Mouse (Mus musculus) embryo, embryonic 9.5 days (tissue): ENCODE data around the gene Tcl1b5.
"Not testable (repeated sequence)": the region's sequence is repeated elsewhere in the genome, so short reads cannot be mapped to it uniquely, and the experiment has no call there.

Experiments
- DNase-seq: peaks from one replicate; pipeline ENCODE4 v3.0.0-alpha.2; 2017; ENCODE audit errors: extremely low spot score

Gene Tcl1b5

DNA sequence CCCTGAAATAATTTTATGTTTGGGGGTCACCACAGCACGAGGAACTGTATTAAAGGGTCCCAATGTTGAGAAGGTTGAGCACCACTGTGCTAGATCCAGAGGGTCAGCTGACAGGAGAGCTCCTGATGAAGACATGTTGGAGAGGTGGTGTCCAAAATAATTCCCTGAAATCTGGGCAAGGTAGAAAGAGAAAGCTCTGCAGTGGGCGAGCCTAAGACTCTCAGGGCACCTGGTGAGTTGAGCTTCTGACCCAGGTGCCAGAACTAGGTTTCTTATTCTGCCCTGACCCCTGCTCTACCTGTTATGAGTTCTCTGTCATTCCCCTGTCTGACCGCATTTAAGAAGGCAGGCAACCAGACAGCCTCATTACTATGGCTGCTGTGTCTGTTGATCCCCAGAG is at the start of gene Tcl1b5:
Gene Tcl1b5, plus strand, starts transcription at position 301 of the 400 bp plus-strand sequence.
- DNase-seq, result not testable (repeated sequence)

DNA sequence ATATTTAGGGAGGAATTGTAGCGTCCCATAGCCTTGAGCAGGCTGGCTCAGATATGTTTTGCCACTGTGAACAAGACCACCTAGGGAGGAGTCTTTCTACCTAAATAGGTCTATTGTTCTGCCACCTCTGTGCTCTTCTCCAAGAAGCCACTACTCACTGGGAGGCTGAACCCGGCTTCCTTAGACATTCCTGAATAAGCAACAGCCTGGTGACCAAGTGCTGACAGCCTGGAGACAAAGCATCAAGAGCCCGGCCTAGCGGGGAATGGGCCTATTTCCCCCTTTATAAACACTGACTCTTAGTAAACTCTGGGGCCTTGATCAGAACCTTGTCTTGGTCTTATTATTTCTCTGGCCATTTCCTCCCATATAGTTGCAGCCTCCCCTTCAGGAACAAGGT is 49.6 kb upstream of the Tcl1b5 start:
- DNase-seq, result no peak

DNA sequence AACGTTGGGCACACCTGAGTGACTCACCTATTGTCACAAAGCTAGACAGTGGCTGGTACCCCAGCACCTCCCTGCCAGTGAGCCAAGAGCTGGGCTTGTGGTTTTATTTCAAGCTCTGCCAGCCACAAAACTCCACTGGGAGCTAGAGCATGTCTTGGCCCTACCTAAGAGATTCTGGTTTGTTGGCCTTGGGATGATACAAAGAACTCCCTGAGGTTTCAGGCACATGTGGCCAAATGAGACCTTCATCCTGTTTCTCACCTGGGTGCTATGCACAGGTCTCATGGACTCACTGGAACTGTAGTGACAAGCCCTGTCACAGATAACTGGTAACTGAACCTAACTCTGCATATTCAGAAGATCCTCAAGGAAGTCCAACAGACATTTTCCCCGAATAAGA is 48.5 kb upstream of the Tcl1b5 start:
- DNase-seq, result no peak

DNA sequence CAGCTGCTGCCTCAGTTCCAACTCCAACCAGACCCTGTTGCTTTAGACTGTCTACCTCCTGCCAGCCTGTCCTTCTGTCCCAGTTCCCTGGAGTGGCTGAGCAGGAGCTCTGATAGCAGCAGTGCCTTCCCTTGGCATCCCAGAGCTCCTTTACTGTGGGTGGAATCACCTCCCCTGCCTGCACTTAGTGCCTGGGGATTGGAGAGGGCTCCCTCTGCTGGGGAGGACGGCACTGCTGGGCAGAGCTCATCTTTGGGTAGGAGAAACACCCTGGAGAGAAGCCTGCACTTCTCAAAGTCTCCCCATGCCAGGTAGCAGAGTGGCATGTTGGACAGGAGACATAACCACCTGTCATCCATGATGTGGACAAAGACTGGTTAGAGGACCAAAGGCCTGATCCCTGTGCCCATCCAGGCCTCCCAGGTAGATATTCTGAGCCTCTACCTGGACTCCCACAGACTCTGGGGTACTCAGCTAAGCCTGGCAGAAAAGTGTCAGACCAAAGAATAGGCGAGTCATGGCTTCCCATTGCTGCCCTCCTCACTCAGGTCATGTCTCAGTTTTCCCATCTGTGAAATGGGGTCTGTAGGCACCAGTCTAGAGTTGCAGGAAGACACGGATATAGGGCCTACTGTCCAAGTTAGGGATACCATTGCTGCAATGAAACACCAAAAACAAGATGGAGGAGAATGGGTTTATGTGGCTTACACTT is 46.5 kb upstream of the Tcl1b5 start:
- DNase-seq, result not testable (repeated sequence)

DNA sequence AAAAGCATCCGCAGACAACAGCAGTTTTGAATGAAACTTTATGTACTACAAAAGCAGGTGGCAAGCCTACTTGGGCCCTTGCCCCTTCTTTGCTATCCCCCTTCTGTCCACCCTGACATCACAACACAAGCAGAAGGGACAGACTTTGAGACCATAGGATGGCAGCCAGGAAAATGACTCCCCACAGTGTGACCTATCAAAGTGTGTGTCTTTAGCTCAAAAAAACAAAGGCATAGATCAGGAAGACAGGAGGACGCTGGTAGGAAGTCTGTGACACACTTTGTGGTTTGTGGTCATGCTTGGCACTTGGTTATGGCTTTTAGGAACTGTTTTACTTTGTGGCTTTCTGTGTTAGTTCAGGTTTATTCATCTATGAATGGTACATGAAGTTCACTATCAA is 42.0 kb upstream of the Tcl1b5 start:
- DNase-seq, result not testable (repeated sequence)

GRCm38 (mm10) chr12:105134826-105135225 is 41.3 kb upstream of the Tcl1b5 start:
- DNase-seq, result not testable (repeated sequence)

- DNase-seq, result not testable (repeated sequence)
These were observed 38.4 kb upstream of the Tcl1b5 start for GRCm38 (mm10) chr12:105137729-105138128.

- DNase-seq, result no peak
These were observed 33.0 kb upstream of the Tcl1b5 start for GRCm38 (mm10) chr12:105143096-105143495.

DNA sequence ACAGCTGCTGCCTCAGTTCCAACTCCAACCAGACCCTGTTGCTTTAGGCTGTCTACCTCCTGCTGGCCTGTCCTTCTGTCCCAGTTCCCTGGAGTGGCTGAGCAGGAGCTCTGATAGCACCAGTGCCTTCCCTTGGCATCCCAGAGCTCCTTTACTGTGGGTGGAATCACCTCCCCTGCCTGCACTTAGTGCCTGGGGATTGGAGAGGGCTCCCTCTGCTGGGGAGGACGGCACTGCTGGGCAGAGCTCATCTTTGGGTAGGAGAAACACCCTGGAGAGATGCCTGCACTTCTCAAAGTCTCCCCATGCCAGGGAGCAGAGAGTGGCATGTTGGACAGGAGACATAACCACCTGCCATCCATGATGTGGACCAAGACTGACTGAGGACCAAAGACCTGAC is 31.2 kb upstream of the Tcl1b5 start:
- not testable (repeated sequence) for DNase-seq

DNA sequence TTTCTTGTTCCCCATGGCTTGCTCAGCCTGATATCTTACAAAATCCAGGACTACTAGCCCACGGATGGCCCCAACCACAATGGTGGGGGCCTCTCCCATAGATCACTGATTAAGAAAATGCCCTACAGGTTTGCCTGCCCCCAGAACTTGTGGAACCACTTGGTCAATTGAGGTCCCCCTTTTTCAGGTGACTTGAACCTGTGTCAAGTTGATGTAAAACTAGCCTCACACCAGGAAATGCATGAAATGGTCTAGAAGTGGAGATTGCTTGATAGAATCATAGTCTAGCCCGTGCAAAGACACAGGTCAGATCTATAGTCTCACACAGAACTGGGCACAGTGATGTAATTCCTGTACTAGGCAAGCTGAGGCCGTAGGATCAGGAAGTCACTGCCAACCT is 30.4 kb upstream of the Tcl1b5 start, which contains the start of gene Tcl1b2:
Gene Tcl1b2, plus strand, starts transcription at position 301 of the 400 bp plus-strand sequence.
- DNase-seq, result no peak

GRCm38 (mm10) chr12:105155286-105155685 is 20.9 kb upstream of the Tcl1b5 start:
- DNase-seq, result not testable (repeated sequence)

DNA sequence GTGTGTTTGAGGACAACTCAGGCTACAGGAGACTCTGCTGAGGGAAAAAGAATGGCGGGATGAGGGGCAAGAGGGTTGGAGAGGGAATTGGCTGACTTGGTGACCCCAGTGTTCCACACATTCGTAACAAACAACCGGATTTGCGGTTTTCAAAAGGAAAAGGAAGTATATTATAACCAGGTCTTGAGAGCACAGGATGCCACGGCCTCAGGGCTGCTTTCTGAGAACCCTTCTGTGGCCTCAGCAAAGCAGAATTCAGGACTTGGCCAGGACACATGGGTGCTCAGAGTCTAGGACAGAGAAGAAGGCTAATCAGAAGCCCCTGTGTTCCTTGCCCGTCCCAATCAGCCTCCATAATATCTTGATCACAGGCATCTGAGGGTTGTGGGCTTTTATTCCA is 17.3 kb upstream of the Tcl1b5 start:
- DNase-seq, result no peak

DNA sequence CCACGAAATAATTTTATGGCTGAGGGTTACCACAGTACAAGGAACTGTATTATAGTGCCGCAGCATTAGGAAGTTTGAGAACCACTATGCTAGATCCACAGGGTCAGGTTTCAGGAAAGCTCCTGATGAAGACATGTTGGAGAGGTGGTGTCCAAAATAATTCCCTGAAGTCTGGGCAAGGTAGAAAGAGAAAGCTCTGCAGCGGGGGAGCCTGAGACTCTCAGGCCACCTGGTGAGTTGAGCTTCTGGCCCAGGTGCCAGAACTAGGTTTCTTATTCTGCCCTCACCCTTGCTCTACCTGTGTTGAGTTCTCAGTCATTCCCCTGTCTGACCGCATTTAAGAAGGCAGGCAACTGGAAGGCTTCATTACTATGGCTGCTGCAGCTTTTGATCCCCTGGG is 16.8 kb upstream of the Tcl1b5 start, which contains the start of gene Tcl1b1:
Gene Tcl1b1, plus strand, starts transcription at position 301 of the 400 bp plus-strand sequence.
- no peak for DNase-seq

DNA sequence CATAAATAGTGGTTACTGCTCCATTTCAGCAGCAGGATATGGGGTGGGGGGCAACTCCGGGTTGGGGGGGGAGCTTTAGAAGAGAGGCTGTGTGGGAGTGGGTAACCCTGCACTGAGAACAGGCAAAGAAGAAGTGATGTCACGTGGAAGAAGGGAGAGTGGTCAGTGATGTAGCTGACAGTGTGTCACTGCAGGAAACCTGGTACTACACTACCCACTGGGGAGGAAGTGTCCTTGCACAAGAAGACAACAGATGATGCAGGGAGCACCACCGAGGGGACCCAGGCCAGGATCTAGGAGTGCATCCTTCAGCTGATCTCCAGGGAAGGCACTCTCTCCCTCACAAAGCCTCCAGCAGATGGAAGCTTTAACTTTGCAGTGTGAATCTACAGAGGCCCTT is 9.4 kb upstream of the Tcl1b5 start:
- no peak for DNase-seq

- no peak for DNase-seq
These were observed 2.8 kb upstream of the Tcl1b5 start for GRCm38 (mm10) chr12:105173366-105173765.

DNA sequence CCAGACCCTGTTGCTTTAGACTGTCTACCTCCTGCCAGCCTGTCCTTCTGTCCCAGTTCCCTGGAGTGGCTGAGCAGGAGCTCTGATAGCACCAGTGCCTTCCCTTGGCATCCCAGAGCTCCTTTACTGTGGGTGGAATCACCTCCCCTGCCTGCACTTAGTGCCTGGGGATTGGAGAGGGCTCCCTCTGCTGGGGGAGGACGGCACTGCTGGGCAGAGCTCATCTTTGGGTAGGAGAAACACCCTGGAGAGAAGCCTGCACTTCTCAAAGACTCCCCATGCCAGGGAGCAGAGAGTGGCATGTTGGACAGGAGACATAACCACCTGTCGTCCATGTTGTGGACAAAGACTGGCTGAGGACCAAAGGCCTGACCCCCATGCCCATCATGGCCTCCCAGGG is 1.8 kb upstream of the Tcl1b5 start:
- DNase-seq, result not testable (repeated sequence)

DNA sequence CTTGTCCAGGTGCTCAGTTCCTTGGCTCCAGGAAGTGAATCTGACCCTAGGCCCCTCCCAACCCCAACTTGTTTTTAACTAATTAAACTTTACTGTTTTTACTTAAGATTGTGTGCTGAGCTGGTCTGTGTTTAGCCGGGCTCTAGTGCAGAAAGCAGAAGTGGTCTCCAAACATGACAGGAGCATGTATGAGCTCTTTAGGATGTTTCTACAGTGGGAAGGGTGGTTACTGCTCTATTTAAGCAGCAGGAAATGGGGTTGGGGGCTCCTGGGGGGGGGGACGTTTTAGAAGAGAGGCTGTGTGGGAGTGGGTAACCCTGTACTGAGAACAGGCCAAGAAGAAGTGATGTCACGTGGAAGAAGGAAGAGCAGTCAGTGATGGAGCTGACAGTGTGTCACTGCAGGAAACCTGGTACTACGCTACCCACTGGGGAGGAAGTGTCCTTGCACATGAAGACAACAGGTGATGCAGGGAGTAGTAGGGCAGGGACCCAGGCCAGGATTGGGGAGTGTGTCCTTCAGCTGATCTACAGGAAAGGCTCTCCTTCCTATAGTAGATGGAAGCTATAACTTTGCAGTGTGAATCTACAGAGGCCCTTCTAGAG is 5.0 kb downstream of the Tcl1b5 start:
- not testable (repeated sequence) for DNase-seq

DNA sequence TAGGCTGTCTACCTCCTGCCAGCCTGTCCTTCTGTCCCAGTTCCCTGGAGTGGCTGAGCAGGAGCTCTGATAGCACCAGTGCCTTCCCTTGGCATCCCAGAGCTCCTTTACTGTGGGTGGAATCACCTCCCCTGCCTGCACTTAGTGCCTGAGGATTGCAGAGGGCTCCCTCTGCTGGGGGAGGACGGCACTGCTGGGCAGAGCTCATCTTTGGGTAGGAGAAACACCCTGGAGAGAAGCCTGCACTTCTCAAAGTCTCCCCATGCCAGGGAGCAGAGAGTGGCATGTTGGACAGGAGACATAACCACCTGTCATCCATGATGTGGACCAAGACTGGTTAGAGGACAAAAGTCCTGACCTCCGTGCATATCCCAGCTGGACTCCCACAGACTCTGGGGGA is 12.8 kb downstream of the Tcl1b5 start:
- DNase-seq, result not testable (repeated sequence)

DNA sequence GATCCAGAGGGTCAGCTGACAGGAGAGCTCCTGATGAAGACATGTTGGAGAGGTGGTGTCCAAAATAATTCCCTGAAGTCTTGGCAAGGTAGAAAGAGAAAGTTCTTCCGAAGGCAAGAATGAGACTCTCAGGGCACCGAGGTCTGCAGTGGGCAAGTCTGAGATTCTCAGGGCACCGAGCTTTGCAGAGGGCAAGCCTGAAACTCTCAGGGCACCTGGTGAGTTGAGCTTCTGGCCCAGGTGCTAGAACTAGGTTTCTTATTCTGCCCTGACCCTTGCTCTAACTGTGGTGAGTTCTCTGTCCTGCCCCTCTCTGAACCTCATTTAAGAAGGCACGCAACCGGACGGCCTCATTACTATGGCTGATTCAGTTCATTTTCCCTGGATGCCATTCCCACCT is 14.6 kb downstream of the Tcl1b5 start, which contains the start of gene Tcl1b3:
Gene Tcl1b3, plus strand, starts transcription at position 301 of the 400 bp plus-strand sequence.
- DNase-seq, result not testable (repeated sequence)

DNA sequence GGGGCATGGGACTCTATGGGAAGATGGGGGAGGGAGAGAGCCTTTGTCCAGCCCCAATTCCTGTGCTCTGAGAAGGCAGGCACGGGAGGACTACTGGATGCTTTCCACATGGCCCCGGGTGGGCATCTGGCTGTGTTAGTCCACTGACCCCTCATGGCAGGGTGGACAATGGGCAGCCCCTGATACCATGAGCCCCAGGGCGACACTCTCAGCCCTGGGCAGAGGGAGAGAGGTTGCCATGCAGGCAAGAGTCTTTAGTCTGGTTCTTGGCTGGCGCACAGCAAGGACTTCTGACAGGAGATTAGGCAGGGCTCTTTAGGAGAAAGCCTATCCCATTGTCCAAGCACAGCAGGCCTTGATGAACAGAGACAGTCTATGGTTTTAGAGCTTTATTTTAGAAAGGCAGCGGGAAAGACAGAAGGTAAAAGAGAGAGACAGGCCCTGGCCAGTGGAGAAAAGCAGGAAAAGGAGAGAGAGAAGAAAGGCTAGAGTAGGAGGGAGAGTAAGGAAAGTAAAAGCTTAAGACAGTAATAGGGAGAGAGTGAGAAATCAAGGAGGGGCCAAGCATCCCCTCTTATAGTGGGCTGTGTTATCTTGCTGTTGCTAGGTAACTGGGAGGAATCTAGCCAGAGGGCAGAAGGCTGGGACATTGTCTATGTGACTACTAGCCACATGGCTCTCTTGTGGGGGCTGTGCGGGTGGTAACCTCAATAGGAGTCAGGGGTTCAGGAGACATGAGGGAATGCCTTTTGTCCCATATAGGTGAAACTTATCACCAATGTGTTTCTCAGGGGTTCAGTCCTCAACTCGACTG is 23.7 kb downstream of the Tcl1b5 start:
- DNase-seq, result peak; percentile 34

GRCm38 (mm10) chr12:105201657-105202056 is 25.5 kb downstream of the Tcl1b5 start, which contains the start of gene Tcl1b4:
Gene Tcl1b4, plus strand, starts transcription at chr12:105201957.
- not testable (repeated sequence) for DNase-seq

GRCm38 (mm10) chr12:105207071-105207470 is 30.9 kb downstream of the Tcl1b5 start:
- no peak for DNase-seq
